Mouse (Mus musculus): ENCODE data around the gene Snap25.

DNA sequence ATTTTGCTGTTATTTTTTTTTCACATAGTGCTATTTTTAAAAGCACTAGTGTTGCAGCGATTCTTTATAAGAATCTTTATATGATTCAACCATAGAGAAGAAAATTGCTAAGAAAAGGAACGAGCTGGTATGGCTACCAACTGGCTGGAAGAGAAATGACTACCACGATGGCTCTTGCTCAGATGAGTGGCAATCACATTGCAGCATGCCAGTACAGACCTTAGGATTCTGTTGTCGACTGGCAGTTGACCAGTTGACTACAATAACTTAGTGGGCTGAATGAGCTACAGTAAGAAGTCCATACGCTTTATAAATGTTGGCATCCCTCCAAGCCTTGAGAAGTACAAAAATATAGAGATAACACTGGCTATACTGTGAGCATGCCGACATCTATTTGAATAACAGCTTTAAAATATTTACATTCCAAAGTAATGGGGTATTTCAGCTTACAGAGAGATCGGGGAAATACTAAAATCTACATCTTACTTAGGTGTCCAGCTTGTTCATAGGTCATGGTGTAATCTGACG, 36.3 kb upstream of the Snap25 start:
- TF ChIP-seq CTCF (IDR thresholded peaks at IDR 0.05; ENCODE audit: borderline replicate concordance, insufficient read depth, low read depth, low read length), result no peak
- TF ChIP-seq POLR2A (IDR thresholded peaks at IDR 0.05; ENCODE audit: borderline replicate concordance, insufficient read depth, low read length), result no peak

All from cerebellum, adult 2 months (tissue).